Mouse (Mus musculus) hematopoietic multipotent progenitor cell, adult 10-12 weeks (in vitro differentiated cells): ENCODE results near the gene Gm28308. TPM values are rescaled to one million over a fixed set of nuclear protein-coding genes. Genes with fewer than 3 reads are reported as not detected.

Experiments used
- polyA plus RNA-seq: library from polyadenylated mRNA; stranded (reverse); fragments of >175 nt; gene quantifications from 2 replicates; pipeline ENCODE4 v1.2.3, GENCODE M21; 2012; ENCODE audit warnings: low replicate concordance

The Gm28308 gene
- polyA plus RNA-seq, 1 experiment = not detected

Other genes starting within 250 kb of the Gm28308 start
- 5.0 and 6.7 TPM in 2 replicates for gene Skap2, start 200.8 kb downstream of the Gm28308 start, polyA plus RNA-seq
- gene Hoxa1, start 55.0 kb downstream of the Gm28308 start, polyA plus RNA-seq = 0.08 TPM in 1 of 2 replicates, not detected in the other
- gene Hoxa2, start 48.5 kb downstream of the Gm28308 start, polyA plus RNA-seq = 0.08 and 0.29 TPM in 2 replicates
- gene 5730596B20Rik, start 35.8 kb downstream of the Gm28308 start, polyA plus RNA-seq = not detected in 2 replicates
- 0.30 and 0.90 TPM in 2 replicates for gene Hoxa4, start 21.6 kb downstream of the Gm28308 start, polyA plus RNA-seq
- 0.49 and 0.99 TPM in 2 replicates for gene Hoxa5, start 8.8 kb downstream of the Gm28308 start, polyA plus RNA-seq
- 0.24 and 1.5 TPM in 2 replicates for gene Hoxa6, start 4.6 kb downstream of the Gm28308 start, polyA plus RNA-seq
- gene Hoxa3, start within 50 bp of the Gm28308 start, polyA plus RNA-seq = 0.93 and 2.4 TPM in 2 replicates
- gene Hoxa7, start 8.5 kb upstream of the Gm28308 start, polyA plus RNA-seq = 1.9 and 4.9 TPM in 2 replicates
- gene Hoxa9, start 17.8 kb upstream of the Gm28308 start, polyA plus RNA-seq = 0.96 and 1.6 TPM in 2 replicates
- not detected in 2 replicates for gene Hoxa10, start 27.5 kb upstream of the Gm28308 start, polyA plus RNA-seq
- gene Hoxa11, start 32.5 kb upstream of the Gm28308 start, polyA plus RNA-seq = not detected in 2 replicates
- gene Hoxa13, start 47.5 kb upstream of the Gm28308 start, polyA plus RNA-seq = not detected in 2 replicates
- gene Evx1, start 100.2 kb upstream of the Gm28308 start, polyA plus RNA-seq = not detected in 2 replicates